Mouse (Mus musculus): ENCODE data around the gene Rsf1. TPM values are rescaled to one million over a fixed set of nuclear protein-coding genes. Genes with fewer than 3 reads are reported as not detected.

Gene Rsf1
- polyA plus RNA-seq, 1 experiment from 2014 or later: 15.1 TPM

DNA sequence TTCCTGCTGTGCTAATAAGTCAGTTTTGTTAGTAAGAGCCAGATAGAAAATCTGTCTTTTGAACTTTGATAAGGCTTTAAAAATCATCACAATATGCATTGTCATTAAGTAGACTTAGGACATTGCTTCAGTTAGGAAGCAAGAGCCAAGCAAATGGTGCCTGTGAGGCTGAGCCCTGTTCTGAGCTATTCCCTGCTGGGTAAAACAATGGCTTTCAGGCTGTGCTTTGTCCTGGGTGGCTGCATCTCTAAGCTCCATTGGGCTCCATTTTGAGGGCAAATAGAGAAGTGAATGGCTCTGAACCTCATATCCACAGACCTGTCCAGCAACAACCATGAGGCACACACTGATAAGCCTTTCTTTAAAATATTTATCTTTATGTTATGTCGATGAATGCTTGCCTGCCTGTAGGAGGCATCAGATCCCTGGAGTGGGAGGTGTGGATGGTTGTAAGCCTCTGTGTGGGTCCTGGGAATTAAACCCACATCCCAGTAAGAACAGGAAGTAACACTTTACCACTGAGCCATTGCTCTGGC is 162.1 kb downstream of the Rsf1 start:
- 42% methylated on average over 1 of the region's 1 CpGs for WGBS
- H3K9ac ChIP-seq: no peak overlapping the region
- no peak overlapping the region for H3K4me2 ChIP-seq
- no peaks in the 10 kb centered on the region for H3K9me3 ChIP-seq (replicated peaks)
- no peak overlapping the region for H3K4me3 ChIP-seq
- ATAC-seq (replicated peaks; ENCODE audit: insufficient number of reproducible peaks, insufficient read depth, low FRiP score, low read depth): no peak
- 0 out of 2 replicates have a peak, but pooled peaks cover 6% of the 10 kb centered on the region for H3K27me3 ChIP-seq
- no peak overlapping the region for H3K27ac ChIP-seq
- H3K4me1 ChIP-seq (replicated peaks): peaks cover 8% of the 10 kb centered on the region
- H3K36me3 ChIP-seq: no peaks in the 10 kb centered on the region

Other genes starting within 250 kb of the Rsf1 start
- 0.60 and 1.8 TPM in 2 replicates for gene Usp35, start 247.9 kb upstream of the Rsf1 start, polyA plus RNA-seq (2015; fragmentation: Nextera tagmentation; extraction: Ambion mirVana)
- 3.5 and 4.5 TPM in 2 replicates for gene Kctd21, start 247.6 kb upstream of the Rsf1 start, polyA plus RNA-seq (2015; fragmentation: Nextera tagmentation; extraction: Ambion mirVana)
- 25.8 and 28.2 TPM in 2 replicates for gene Alg8, start 208.3 kb upstream of the Rsf1 start, polyA plus RNA-seq (2015; fragmentation: Nextera tagmentation; extraction: Ambion mirVana)
- gene Ndufc2, start 179.9 kb upstream of the Rsf1 start, polyA plus RNA-seq (2015; fragmentation: Nextera tagmentation; extraction: Ambion mirVana): 451 and 701 TPM in 2 replicates
- 0.82 and 1.1 TPM in 2 replicates for gene Thrsp, start 162.2 kb upstream of the Rsf1 start, polyA plus RNA-seq (2015; fragmentation: Nextera tagmentation; extraction: Ambion mirVana)
- 0.83 and 1.8 TPM in 2 replicates for gene Kctd14, start 128.6 kb upstream of the Rsf1 start, polyA plus RNA-seq (2015; fragmentation: Nextera tagmentation; extraction: Ambion mirVana)
- gene Ints4, start 98.9 kb upstream of the Rsf1 start, polyA plus RNA-seq (2015; fragmentation: Nextera tagmentation; extraction: Ambion mirVana): 27.5 and 33.9 TPM in 2 replicates
- 47.4 and 53.6 TPM in 2 replicates for gene Aamdc, start 392 bp upstream of the Rsf1 start, polyA plus RNA-seq (2015; fragmentation: Nextera tagmentation; extraction: Ambion mirVana)
- 80.5 and 102 TPM in 2 replicates for gene Clns1a, start 116.7 kb downstream of the Rsf1 start, polyA plus RNA-seq (2015; fragmentation: Nextera tagmentation; extraction: Ambion mirVana)
- 3.0 and 11.9 TPM in 2 replicates for gene Aqp11, start 158.4 kb downstream of the Rsf1 start, polyA plus RNA-seq (2015; fragmentation: Nextera tagmentation; extraction: Ambion mirVana)
- gene Pak1, start 208.7 kb downstream of the Rsf1 start, polyA plus RNA-seq (2015; fragmentation: Nextera tagmentation; extraction: Ambion mirVana): 2.7 and 5.6 TPM in 2 replicates